Mouse (Mus musculus) small intestine, adult 2 months (tissue): ENCODE results near the gene Sipa1l3. TPM values are rescaled to one million over a fixed set of nuclear protein-coding genes. Genes with fewer than 3 reads are reported as not detected.

Experiments used
- H3K27ac ChIP-seq: fragments of 200-500 bp; 2 replicates; pipeline ENCODE4 v1.5.1; 2012; ENCODE audit warnings: low read depth, low read length, control low read depth, inconsistent platforms; ENCODE audit not compliant: insufficient read depth
- H3K27me3 ChIP-seq: fragments of 200-500 bp; 2 replicates; pipeline ENCODE4 v1.6.1; 2012; ENCODE audit warnings: mild to moderate bottlenecking, moderate library complexity, low read length, inconsistent platforms; ENCODE audit not compliant: control insufficient read depth, insufficient read depth
- H3K36me3 ChIP-seq: fragments of 200-500 bp; 2 replicates; pipeline ENCODE4 v1.6.1; 2012; ENCODE audit warnings: mild to moderate bottlenecking, low read length, control low read depth, inconsistent platforms; ENCODE audit not compliant: control insufficient read depth, insufficient read depth
- H3K4me1 ChIP-seq: fragments of 200-500 bp; 2 replicates; pipeline ENCODE4 v1.6.1; 2012; ENCODE audit warnings: low read length, inconsistent platforms, mixed read lengths; ENCODE audit not compliant: control insufficient read depth, insufficient read depth, insufficient read length
- H3K4me3 ChIP-seq: fragments of 200-500 bp; 2 replicates; pipeline ENCODE4 v1.5.1; 2012; ENCODE audit warnings: low read depth, mild to moderate bottlenecking, control low read depth, inconsistent platforms, low read length, moderate library complexity
- CTCF ChIP-seq: fragments of 200-500 bp; IDR thresholded peaks from 2 replicates; pipeline ENCODE4 v1.5.1; 2012; ENCODE audit warnings: low read depth, mild to moderate bottlenecking, control low read depth, inconsistent platforms, low read length, moderate library complexity, mixed read lengths; ENCODE audit not compliant: insufficient replicate concordance, insufficient read length; ENCODE audit errors: extremely low read depth
- POLR2A ChIP-seq: fragments of 200-500 bp; IDR thresholded peaks from 2 replicates; pipeline ENCODE4 v1.6.1; 2012; ENCODE audit warnings: low read depth, mild to moderate bottlenecking, control low read depth, inconsistent platforms, low read length, moderate library complexity
- WGBS: fragments of 180-500 bp; shearing (Covaris S2); methylation state at CpG from one replicate; pipeline ENCODE4 v1.1.7; 2018; 5-methylcytosine and 5-hydroxymethylcytosine counted together
- polyA plus RNA-seq: library from polyadenylated mRNA; depleted of rRNA; stranded (reverse); fragments of >200 nt; gene quantifications from 2 replicates; pipeline ENCODE4 v1.2.3, GENCODE M21; 2012

The Sipa1l3 gene
- polyA plus RNA-seq, 1 experiment = 192 TPM

DNA sequence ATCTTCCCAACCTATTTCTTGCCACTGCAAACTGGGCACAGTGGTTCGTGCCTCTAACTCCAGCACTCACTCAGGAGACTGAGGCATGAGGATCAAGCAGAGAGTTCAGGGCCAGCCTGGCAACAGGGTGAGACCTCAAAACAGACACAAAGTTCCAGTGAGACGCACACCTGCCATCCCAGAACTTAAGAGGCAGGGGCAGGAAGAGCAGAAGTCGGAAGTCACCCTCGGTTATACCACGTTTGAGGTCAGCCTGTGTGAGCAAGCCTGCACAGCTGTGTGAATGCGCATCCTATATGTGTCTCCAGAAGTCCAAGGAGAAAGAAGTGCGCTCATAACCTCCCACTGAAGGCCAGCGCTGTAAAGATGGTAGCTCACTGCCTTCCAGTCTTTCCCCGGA lies 61.7 kb downstream of the Sipa1l3 start:
- Histone ChIP-seq H3K36me3 (no peaks in the 10 kb centered on the region; the same call in 1 of the 2 replicates), H3K4me3 (no peak overlapping the region), H3K27ac (no peak overlapping the region), H3K4me1 (peaks cover 7% of the 10 kb centered on the region), H3K27me3 (no peaks in the 10 kb centered on the region)
- 91% methylated on average over 9 of the region's 9 CpGs for WGBS
- TF ChIP-seq POLR2A = no peak

DNA sequence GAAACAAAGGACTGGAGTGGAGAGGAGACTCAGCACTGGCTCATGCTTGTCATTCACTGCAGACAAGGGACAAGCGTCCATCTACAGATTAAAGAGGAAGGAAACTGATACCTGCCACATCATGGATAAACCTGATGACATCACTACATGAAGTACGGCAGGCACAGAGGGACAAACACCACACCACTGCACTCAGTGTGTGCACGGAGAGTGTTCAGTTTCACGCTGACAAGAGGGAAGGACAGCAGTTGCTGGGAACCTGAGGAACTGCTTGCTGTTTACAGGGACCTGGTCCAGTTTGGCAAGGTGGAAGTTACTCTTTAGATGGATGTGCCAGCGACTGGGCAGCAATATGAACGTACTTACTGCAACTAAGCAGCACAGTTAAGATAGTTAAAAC lies 62.9 kb downstream of the Sipa1l3 start:
- 79% methylated on average over 6 of the region's 6 CpGs for WGBS
- H3K27me3 ChIP-seq = no peaks in the 10 kb centered on the region
- H3K36me3 ChIP-seq = no peaks in the 10 kb centered on the region; the same call in 1 of the 2 replicates
- no peak overlapping the region for H3K27ac ChIP-seq
- H3K4me3 ChIP-seq = no peak overlapping the region
- TF ChIP-seq CTCF (no peak), POLR2A (no peak)
- H3K4me1 ChIP-seq = peaks cover 7% of the 10 kb centered on the region

DNA sequence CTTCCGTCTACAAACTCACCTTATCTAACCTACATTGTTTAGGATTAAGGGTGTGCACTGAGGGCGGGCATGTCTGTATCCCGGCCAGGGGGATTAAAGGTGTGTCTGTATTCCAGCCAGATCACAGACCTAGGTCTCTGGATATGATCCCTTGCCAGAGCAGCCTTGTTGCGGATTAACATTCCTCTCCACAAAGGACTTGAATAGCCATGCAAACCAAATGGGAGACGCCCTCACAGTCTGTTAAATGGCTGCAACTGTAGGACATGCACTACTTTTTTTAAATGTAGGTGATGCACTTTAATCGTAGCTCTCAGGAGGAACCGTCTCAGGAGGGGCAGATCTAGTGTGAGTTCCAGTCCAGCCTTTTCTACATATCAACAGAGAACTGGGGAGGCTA lies 63.5 kb downstream of the Sipa1l3 start:
- Histone ChIP-seq H3K27me3 (no peaks in the 10 kb centered on the region), H3K36me3 (no peaks in the 10 kb centered on the region; the same call in 1 of the 2 replicates), H3K4me1 (peaks cover 7% of the 10 kb centered on the region), H3K4me3 (no peak overlapping the region), H3K27ac (no peak overlapping the region)
- TF ChIP-seq CTCF (no peak), POLR2A (no peak)
- 71% methylated on average over 7 of the region's 7 CpGs for WGBS

DNA sequence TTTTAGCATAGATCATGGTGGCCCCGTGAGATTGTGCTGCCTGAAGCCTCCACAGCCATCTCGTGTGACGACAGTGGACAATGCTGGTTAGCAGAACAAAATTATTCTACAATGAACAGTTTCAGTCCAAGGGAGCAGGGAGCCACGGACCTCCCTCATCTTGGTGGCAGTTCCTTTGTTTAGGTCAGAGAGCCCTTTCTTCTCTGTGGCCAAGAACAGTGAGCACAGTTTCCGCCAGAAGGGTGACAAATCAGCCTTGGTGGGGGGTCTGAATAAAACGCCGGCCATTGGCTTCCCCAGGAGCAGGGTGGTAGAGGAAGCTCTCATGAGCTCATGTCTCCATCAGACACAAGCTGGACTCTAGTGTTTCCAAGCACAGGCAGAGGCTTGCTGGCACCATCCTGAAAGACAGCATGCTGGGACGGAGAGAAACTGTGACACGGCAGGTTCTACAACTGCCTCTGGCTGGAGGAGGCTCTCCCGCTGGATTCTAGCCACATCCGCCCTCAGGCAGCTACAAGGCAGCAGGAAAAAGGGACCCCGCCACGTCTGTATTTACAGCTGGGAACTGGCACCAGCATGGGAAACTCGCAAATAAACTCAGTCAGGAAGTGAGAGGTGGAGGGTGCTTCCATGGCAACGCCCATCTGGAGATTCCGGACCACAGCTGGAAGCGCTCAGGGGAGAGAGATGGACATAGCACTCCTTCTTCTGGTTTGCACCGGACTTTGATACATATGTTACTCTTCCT lies 65.3 kb downstream of the Sipa1l3 start:
- Histone ChIP-seq H3K36me3 (no peaks in the 10 kb centered on the region; the same call in 1 of the 2 replicates), H3K27me3 (no peaks in the 10 kb centered on the region), H3K4me1 (peaks cover 7% of the 10 kb centered on the region), H3K27ac (peak overlapping the region; percentile 63), H3K4me3 (no peak overlapping the region)
- WGBS = 67% methylated on average over 18 of the region's 18 CpGs
- TF ChIP-seq POLR2A (no peak), CTCF (no peak)

DNA sequence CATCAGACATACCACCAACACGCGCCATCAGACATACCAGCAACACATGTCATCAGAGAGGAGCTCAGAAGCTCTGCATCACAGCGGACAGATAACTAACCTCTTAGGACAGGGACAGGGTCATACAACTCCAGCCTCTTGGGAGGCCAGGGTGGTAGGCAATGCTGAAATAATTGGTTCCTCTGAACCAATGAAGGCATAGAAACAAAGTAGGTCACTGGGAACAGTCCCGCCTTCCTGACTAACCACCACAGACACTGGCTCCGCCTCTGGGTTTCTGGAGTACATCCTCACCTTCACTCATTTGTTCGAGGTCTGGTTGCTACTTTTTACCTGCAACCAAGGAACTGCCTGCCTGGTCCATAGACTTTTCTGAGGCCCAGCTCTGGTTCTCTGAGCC lies 66.1 kb downstream of the Sipa1l3 start:
- WGBS = 81% methylated on average over 6 of the region's 6 CpGs
- Histone ChIP-seq H3K36me3 (no peaks in the 10 kb centered on the region; the same call in 1 of the 2 replicates), H3K27ac (no peak overlapping the region), H3K27me3 (no peaks in the 10 kb centered on the region), H3K4me3 (no peak overlapping the region), H3K4me1 (peaks cover 7% of the 10 kb centered on the region; the same call in 1 of the 2 replicates)
- TF ChIP-seq POLR2A = no peak
- TF ChIP-seq CTCF = no peak

DNA sequence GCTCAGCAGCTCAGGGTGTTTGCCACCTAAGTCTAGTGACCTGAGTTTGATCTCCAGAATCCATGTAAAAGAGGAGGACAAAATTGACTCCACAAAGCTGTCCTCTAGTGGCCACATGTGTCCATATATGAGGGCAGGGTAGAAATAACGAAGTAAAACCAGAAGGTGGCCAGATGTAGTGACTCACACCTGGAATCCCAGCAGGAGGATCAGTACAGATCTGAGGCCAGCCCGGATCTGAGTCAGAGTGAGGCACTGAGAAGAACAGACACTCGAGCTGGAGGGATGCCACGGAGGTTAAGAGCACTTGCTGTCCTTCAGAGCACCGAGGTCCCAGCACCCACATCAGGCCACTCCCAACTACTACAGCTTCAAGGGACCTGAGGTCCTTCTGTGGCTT lies 68.3 kb downstream of the Sipa1l3 start:
- 49% methylated on average over 5 of the region's 5 CpGs for WGBS
- TF ChIP-seq CTCF (no peak), POLR2A (no peak)
- Histone ChIP-seq H3K36me3 (no peaks in the 10 kb centered on the region; the same call in 1 of the 2 replicates), H3K4me3 (no peak overlapping the region), H3K4me1 (peaks cover 15% of the 10 kb centered on the region), H3K27ac (no peak overlapping the region), H3K27me3 (no peaks in the 10 kb centered on the region)

DNA sequence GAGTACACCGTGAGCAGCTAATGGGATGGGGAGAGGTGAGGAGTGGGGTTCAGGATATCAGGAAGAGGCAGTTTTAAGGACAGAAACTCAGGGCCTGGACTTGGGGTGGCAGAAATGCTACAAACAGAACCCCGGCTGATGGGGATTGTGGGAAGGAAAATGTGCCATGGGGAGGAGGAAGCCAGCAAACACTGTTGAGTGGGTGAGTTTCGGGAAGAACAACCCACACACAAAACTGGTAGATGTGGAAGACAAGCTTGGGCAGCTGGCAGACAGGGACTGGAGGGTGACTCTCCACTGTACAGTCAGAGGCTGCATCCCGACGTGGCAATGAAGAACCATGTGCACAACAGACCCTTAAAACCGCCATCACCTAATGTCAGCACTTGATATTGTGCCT lies 69.6 kb downstream of the Sipa1l3 start:
- peaks cover 27% of the 10 kb centered on the region for H3K4me1 ChIP-seq
- no peaks in the 10 kb centered on the region for H3K27me3 ChIP-seq
- WGBS = 97% methylated on average over 6 of the region's 6 CpGs
- TF ChIP-seq POLR2A (no peak), CTCF (no peak)
- no peak overlapping the region for H3K4me3 ChIP-seq
- H3K36me3 ChIP-seq = no peaks in the 10 kb centered on the region; the same call in 1 of the 2 replicates
- no peak overlapping the region for H3K27ac ChIP-seq

DNA sequence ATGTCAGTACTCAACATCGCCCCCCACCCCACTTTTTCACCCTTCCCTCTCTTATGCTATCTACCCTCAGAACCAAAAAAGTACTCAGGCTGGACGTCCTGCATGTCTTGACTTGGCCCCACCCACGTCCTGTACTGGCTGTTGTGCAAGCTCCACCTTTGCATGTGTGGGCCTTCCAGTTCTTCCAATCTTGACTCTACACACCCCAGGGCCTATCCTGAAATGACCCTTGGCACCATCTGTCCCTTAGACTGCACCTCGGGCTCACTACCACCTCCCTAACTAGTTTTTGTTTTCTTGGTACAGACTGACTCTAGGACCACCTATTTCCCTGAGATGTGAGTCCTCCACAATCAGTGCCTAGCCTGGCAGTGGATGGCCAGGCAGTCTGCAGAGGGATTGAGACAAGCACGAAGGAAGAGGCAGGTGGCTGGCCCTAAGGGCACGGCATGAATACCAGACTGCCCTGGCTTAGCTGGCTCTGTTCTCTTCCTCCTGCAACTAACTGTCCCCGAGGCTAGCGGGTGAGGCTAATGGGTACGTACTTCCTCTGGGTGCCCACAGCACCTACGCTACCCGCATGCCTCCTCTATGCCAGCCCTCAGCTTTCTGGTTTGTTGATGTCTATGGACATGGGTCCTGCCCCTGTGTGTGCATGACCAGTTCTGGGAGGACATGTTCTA lies 71.2 kb downstream of the Sipa1l3 start:
- Histone ChIP-seq H3K27me3 (no peaks in the 10 kb centered on the region), H3K36me3 (peaks cover 1% of the 10 kb centered on the region; the same call in 1 of the 2 replicates), H3K27ac (peak overlapping the region; percentile 19; the same call in 1 of the 2 replicates), H3K4me1 (peaks cover 32% of the 10 kb centered on the region), H3K4me3 (no peak overlapping the region)
- 45% methylated on average over 11 of the region's 11 CpGs for WGBS
- TF ChIP-seq POLR2A (no peak), CTCF (no peak)
